Mouse (Mus musculus) stomach, embryonic 16.5 days (tissue): Measurements from ENCODE around the gene Eif6. TPM values are rescaled to one million over a fixed set of nuclear protein-coding genes. Genes with fewer than 3 reads are reported as not detected.

Experiments
- ATAC-seq: fragments of 200-750 bp; cut with Nextera tagmentation; 2 replicates; pipeline ENCODE4 v1.8.0; 2017; ENCODE audit warnings: moderate number of reproducible peaks, moderate TSS enrichment; ENCODE audit not compliant: insufficient read depth, low FRiP score
- H3K27ac ChIP-seq: fragments of 300-500 bp; sonication (generic); 2 replicates; pipeline ENCODE4 v1.5.1; 2014; ENCODE audit warnings: low read length
- H3K27me3 ChIP-seq: fragments of 300-500 bp; sonication (generic); 2 replicates; pipeline ENCODE4 v1.6.1; 2014; ENCODE audit warnings: low read length, control low read depth, mixed read lengths; ENCODE audit not compliant: control insufficient read depth, insufficient read depth
- H3K36me3 ChIP-seq: fragments of 300-500 bp; sonication (generic); 2 replicates; pipeline ENCODE4 v1.6.1; 2014; ENCODE audit warnings: low read length; ENCODE audit not compliant: control insufficient read depth, insufficient read depth
- H3K4me1 ChIP-seq: fragments of 300-500 bp; sonication (generic); 2 replicates; pipeline ENCODE4 v1.6.1; 2014; ENCODE audit warnings: low read length, control low read depth, mixed read lengths; ENCODE audit not compliant: control insufficient read depth, insufficient read depth
- H3K4me2 ChIP-seq: fragments of 300-500 bp; sonication (generic); 2 replicates; pipeline ENCODE4 v1.6.1; 2014; ENCODE audit warnings: low read depth, low read length, mixed read lengths
- H3K4me3 ChIP-seq: fragments of 300-500 bp; sonication (generic); replicated peaks from 2 replicates; pipeline ENCODE4 v1.5.1; 2014; ENCODE audit warnings: mild to moderate bottlenecking, low read length
- H3K9ac ChIP-seq: fragments of 300-500 bp; sonication (generic); 2 replicates; pipeline ENCODE4 v1.6.1; 2014; ENCODE audit warnings: low read length
- H3K9me3 ChIP-seq: fragments of 300-500 bp; sonication (generic); replicated peaks from 2 replicates; pipeline ENCODE4 v1.6.1; 2016; ENCODE audit warnings: low read length, control low read depth; ENCODE audit not compliant: control insufficient read depth
- WGBS: fragments of 180-500 bp; shearing (Covaris S2); extraction: QIAGEN DNeasy Blood & Tissue Kit; methylation state at CpG from one replicate; pipeline ENCODE4 v1.1.7; 2014; 5-methylcytosine and 5-hydroxymethylcytosine counted together
- polyA plus RNA-seq: library from polyadenylated mRNA; unstranded; fragments of >200 nt; fragmentation: Nextera tagmentation; extraction: Ambion mirVana; gene quantifications from 2 replicates; pipeline ENCODE4 v1.2.1, GENCODE M21; 2015

Gene Eif6
- polyA plus RNA-seq, 1 experiment from 2014 or later = 221 TPM

- 52% methylated on average over 11 of the region's 11 CpGs for WGBS
- Histone ChIP-seq H3K9me3 (no peaks in the 10 kb centered on the region), H3K27me3 (peaks cover 24% of the 10 kb centered on the region), H3K4me3 (no peak overlapping the region), H3K36me3 (no peaks in the 10 kb centered on the region), H3K27ac (no peak overlapping the region), H3K4me1 (peaks cover 2% of the 10 kb centered on the region; the same call in 1 of the 2 replicates), H3K4me2 (peak overlapping the region; percentile 94), H3K9ac (no peak overlapping the region)
- no peak for ATAC-seq
Observed at GRCm38 (mm10) chr2:155774261-155774926, 52.3 kb downstream of the Eif6 start.

- Histone ChIP-seq H3K9ac (no peak overlapping the region), H3K9me3 (no peaks in the 10 kb centered on the region), H3K36me3 (no peaks in the 10 kb centered on the region), H3K4me1 (peaks cover 2% of the 10 kb centered on the region; the same call in 1 of the 2 replicates), H3K27ac (no peak overlapping the region), H3K27me3 (peaks cover 24% of the 10 kb centered on the region), H3K4me3 (no peak overlapping the region), H3K4me2 (no peak overlapping the region)
- WGBS = 52% methylated on average over 4 of the region's 4 CpGs
- no peak for ATAC-seq
Observed at GRCm38 (mm10) chr2:155773664-155774063, 53.1 kb downstream of the Eif6 start.

Other genes with a start within 250 kb of the Eif6 start
- 41.8 and 42.5 TPM in 2 replicates for gene Gss, start 234.1 kb downstream of the Eif6 start, polyA plus RNA-seq
- 0.21 and 0.58 TPM in 2 replicates for gene Myh7b, start 215.7 kb downstream of the Eif6 start, polyA plus RNA-seq
- gene Trpc4ap, start 134.5 kb downstream of the Eif6 start, polyA plus RNA-seq = 111 and 115 TPM in 2 replicates
- 112 and 114 TPM in 2 replicates for gene Edem2, start 97.5 kb downstream of the Eif6 start, polyA plus RNA-seq
- not detected in 2 replicates for gene Gm17581, start 91.1 kb downstream of the Eif6 start, polyA plus RNA-seq
- 18.2 and 23.1 TPM in 2 replicates for gene Procr, start 75.8 kb downstream of the Eif6 start, polyA plus RNA-seq
- gene Mmp24, start 51.6 kb downstream of the Eif6 start, polyA plus RNA-seq = 0.23 and 0.31 TPM in 2 replicates
- 22.1 and 25.7 TPM in 2 replicates for gene BC029722, start 7.5 kb downstream of the Eif6 start, polyA plus RNA-seq
- gene Fam83c, start 7.9 kb upstream of the Eif6 start, polyA plus RNA-seq = 5.4 and 5.8 TPM in 2 replicates
- 66.5 and 67.1 TPM in 2 replicates for gene Uqcc1, start 103.4 kb upstream of the Eif6 start, polyA plus RNA-seq
- gene Gm15557, start 113.8 kb upstream of the Eif6 start, polyA plus RNA-seq = not detected in 2 replicates
- gene Gdf5, start 118.4 kb upstream of the Eif6 start, polyA plus RNA-seq = 1.2 and 1.3 TPM in 2 replicates
- gene Cep250, start 129.5 kb upstream of the Eif6 start, polyA plus RNA-seq = 12.3 and 16.3 TPM in 2 replicates
- 1.7 and 1.8 TPM in 2 replicates for gene 6430550D23Rik, start 181.1 kb upstream of the Eif6 start, polyA plus RNA-seq
- gene Ergic3, start 181.1 kb upstream of the Eif6 start, polyA plus RNA-seq = 209 and 240 TPM in 2 replicates
- gene Fer1l4, start 226.0 kb upstream of the Eif6 start, polyA plus RNA-seq = 5.4 and 6.6 TPM in 2 replicates
- gene Spag4, start 238.2 kb upstream of the Eif6 start, polyA plus RNA-seq = 2.0 and 2.7 TPM in 2 replicates